Mouse (Mus musculus) left cerebral cortex, adult 6 months (tissue): ENCODE measurements around the gene Map4k4. TPM values are rescaled to one million over a fixed set of nuclear protein-coding genes. Genes with fewer than 3 reads are reported as not detected.

Experiments
- long read RNA-seq, 2 experiments: library from polyadenylated mRNA; unstranded; transcript quantifications; one replicate each; pipeline ENCODE4 v2.0.0; 2019 to 2020
- polyA plus RNA-seq: library from polyadenylated mRNA; unstranded; fragments of <200 nt; fragmentation: Nextera tagmentation; gene quantifications from 2 replicates; pipeline ENCODE4 v1.2.3, GENCODE M21; 2021

Gene Map4k4
- polyA plus RNA-seq = 3.0 and 3.3 TPM in 2 replicates
- long read RNA-seq, experiment 1, partial matches to known transcripts = 2 of 7 reads
- long read RNA-seq, experiment 1, other reads (novel, unspliced or antisense) = 5 of 7 reads
- long read RNA-seq, experiment 2, partial matches to known transcripts = 5 of 15 reads
- long read RNA-seq, experiment 2, other reads (novel, unspliced or antisense) = 10 of 15 reads

GRCm38 (mm10) chr1:39900181-39901005, at the start of gene Map4k4:
Gene Map4k4, plus strand, starts transcription at chr1:39900913.

DNA sequence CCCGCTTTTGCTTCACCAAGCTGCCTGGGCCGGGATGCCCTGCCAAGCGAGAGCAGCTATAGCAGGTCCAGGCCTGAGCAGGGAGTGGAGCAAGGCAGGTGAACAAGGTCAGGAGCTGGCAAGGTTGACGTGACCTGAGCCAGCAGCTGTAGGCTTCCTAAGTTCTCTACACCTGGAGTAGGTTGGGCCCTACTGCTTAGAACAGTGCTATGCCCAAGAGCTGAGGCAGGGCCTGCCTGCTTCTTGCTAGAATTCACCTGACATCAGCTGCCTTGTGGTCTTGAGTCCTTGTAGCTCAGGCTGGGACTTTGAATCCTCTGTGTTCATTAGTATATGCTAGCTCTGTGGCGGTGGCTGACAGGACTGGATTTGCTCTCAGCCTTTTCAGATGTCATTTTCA, 173.1 kb downstream of the Map4k4 start, which contains the start of gene Il1r2:
Gene Il1r2, plus strand, starts transcription at position 301 of the 400 bp plus-strand sequence.

Other genes with a start within 250 kb of the Map4k4 start
- gene Creg2, start 249.4 kb upstream of the Map4k4 start, polyA plus RNA-seq = 21.1 and 33.3 TPM in 2 replicates
- 0.36 and 0.39 TPM in 2 replicates for gene Rfx8, start 179.9 kb upstream of the Map4k4 start, polyA plus RNA-seq
- gene Gm3646, start 95.6 kb upstream of the Map4k4 start, polyA plus RNA-seq = not detected in 2 replicates
- gene Il1r2, start 173.2 kb downstream of the Map4k4 start, polyA plus RNA-seq = 1.0 TPM in 2 replicates